Mouse (Mus musculus): ENCODE data around the gene Mocs3.

DNA sequence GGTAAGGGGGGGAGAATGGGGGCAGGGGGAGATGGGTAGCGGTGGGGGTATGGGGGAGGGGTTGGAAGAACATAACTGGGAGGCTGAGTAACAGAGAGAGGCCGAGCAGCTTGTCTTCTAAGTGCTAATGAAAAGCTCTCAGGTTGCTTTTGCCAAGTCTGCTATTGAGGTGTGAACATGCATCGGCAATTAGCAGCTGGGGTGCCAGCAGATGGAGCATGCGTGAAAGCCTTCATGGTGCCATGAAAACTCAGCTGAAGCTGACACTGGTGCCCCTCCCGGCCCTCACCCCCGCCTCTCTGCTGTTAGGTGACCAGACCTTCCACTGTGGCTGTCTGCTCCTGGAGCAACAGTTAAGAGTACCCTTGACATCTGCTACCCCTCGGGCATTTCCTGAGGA lies 23.4 kb downstream of the Mocs3 start:
- TF ChIP-seq CTCF (IDR thresholded peaks at IDR 0.05; ENCODE audit: control insufficient read depth, insufficient read depth, insufficient replicate concordance, low read depth, low read length) (no peak), POLR2A (IDR thresholded peaks at IDR 0.05; ENCODE audit: control insufficient read depth, low read depth, low read length) (no peak)
